ENCODE assay signal across 28 mouse cellular contexts in genomic region chr15:63400445-63400844, GRCm38 (mm10).
A peak's percentile ranks its signal among the peaks of the same experiment; 100 is the strongest.
DNase-seq lines count a peak whose midpoint lies in the region; ATAC-seq and TF ChIP-seq lines count a peak whose summit lies in the region.
"Had no signal": no experiment of that assay in that cellular context is flagged by ENCODE, and none has a peak within 500 bp of the region (broad histone marks: within the 10 kb centered on the region; RNA-seq: fewer than 3 reads in every experiment).

No protein-coding gene starts in this region.

- peaks cover 5% of the 10 kb centered on the region; the same call in 1 of the 2 replicates for H3K4me1 ChIP-seq in hindbrain, embryonic 10.5 days (replicated peaks)
- H3K4me1 ChIP-seq in hindbrain, postnatal 0 days (ENCODE audit: insufficient read depth, low read length), result no peaks in the 10 kb centered on the region
- H3K4me1 ChIP-seq: embryonic facial prominence, embryonic 12.5 days; heart, embryonic 10.5 days; heart, embryonic 15.5 days; hindbrain, embryonic 13.5 days; kidney, embryonic 15.5 days; liver, embryonic 12.5 days; midbrain, embryonic 12.5 days; neural tube, embryonic 13.5 days; stomach, embryonic 15.5 days had no signal

- WGBS in hindbrain, embryonic 10.5 days, result 59% methylated on average over 3 of the region's 3 CpGs
- WGBS in hindbrain, postnatal 0 days, result 69% methylated on average over 3 of the region's 3 CpGs

- no peaks in the 10 kb centered on the region for H3K36me3 ChIP-seq in hindbrain, embryonic 10.5 days
- no peaks in the 10 kb centered on the region for H3K36me3 ChIP-seq in hindbrain, postnatal 0 days (ENCODE audit: insufficient read depth, low read length)
- H3K36me3 ChIP-seq: embryonic facial prominence, embryonic 12.5 days; heart, embryonic 10.5 days; heart, embryonic 15.5 days; hindbrain, embryonic 13.5 days; kidney, embryonic 15.5 days; liver, embryonic 12.5 days; midbrain, embryonic 12.5 days; neural tube, embryonic 13.5 days; stomach, embryonic 15.5 days had no signal

- H3K9me3 ChIP-seq in hindbrain, embryonic 10.5 days, result no peaks in the 10 kb centered on the region
- H3K9me3 ChIP-seq in hindbrain, postnatal 0 days (ENCODE audit: low read length), result no peaks in the 10 kb centered on the region
- H3K9me3 ChIP-seq: embryonic facial prominence, embryonic 12.5 days; heart, embryonic 10.5 days; heart, embryonic 15.5 days; hindbrain, embryonic 13.5 days; kidney, embryonic 15.5 days; liver, embryonic 12.5 days; midbrain, embryonic 12.5 days; neural tube, embryonic 13.5 days; stomach, embryonic 15.5 days had no signal

- no peaks in the 10 kb centered on the region for H3K27me3 ChIP-seq in hindbrain, embryonic 10.5 days (ENCODE audit: insufficient read depth, poor library complexity, severe bottlenecking)
- no peaks in the 10 kb centered on the region for H3K27me3 ChIP-seq in hindbrain, postnatal 0 days (ENCODE audit: insufficient read depth, low read length)
- H3K27me3 ChIP-seq: embryonic facial prominence, embryonic 12.5 days; heart, embryonic 15.5 days; hindbrain, embryonic 13.5 days; kidney, embryonic 15.5 days; liver, embryonic 12.5 days; midbrain, embryonic 12.5 days; neural tube, embryonic 13.5 days; stomach, embryonic 15.5 days had no signal

- no peak for TF ChIP-seq CTCF in hindbrain, postnatal 0 days (IDR thresholded peaks at IDR 0.05; ENCODE audit: low read depth)
- no peak for TF ChIP-seq CTCF in layer of hippocampus, adult 2 months (conservative IDR thresholded peaks at IDR 0.05)

- no peak overlapping the region for H3K4me3 ChIP-seq in hindbrain, embryonic 10.5 days
- H3K4me3 ChIP-seq in hindbrain, postnatal 0 days (ENCODE audit: low read length), result no peak overlapping the region
- H3K4me3 ChIP-seq in layer of hippocampus, adult 2 months, result no peak overlapping the region
- H3K4me3 ChIP-seq: embryonic facial prominence, embryonic 12.5 days; erythroblast, embryonic 14.5 days; heart, embryonic 10.5 days; heart, embryonic 15.5 days; hindbrain, embryonic 13.5 days; kidney, embryonic 15.5 days; liver, embryonic 12.5 days; midbrain, embryonic 12.5 days; neural tube, embryonic 13.5 days; stomach, embryonic 15.5 days had no signal

- no peak overlapping the region for H3K4me2 ChIP-seq in hindbrain, postnatal 0 days (ENCODE audit: low read depth, low read length)
- H3K4me2 ChIP-seq: embryonic facial prominence, embryonic 12.5 days; heart, embryonic 15.5 days; hindbrain, embryonic 13.5 days; kidney, embryonic 15.5 days; liver, embryonic 12.5 days; midbrain, embryonic 12.5 days; neural tube, embryonic 13.5 days; stomach, embryonic 15.5 days had no signal

- ATAC-seq in hindbrain, postnatal 0 days, result no peak
- ATAC-seq: forebrain, embryonic 16.5 days; liver, embryonic 12.5 days; liver, postnatal 0 days had no signal

- DNase-seq in hindbrain, embryonic 10.5 days (ENCODE audit: low spot score), result no peak
- DNase-seq in hindbrain, postnatal 0 days (ENCODE audit: low spot score), result no peak
- peak; percentile 8 for DNase-seq in brain, adult 2 months (ENCODE audit: low read depth, low spot score)
- peak; percentile 2 for DNase-seq in mesoderm, embryonic 11.5 days (ENCODE audit: low read depth, low spot score)
- DNase-seq in adrenal gland, postnatal 25 days, result no peak
- DNase-seq in testis, postnatal 10 days (ENCODE audit: low spot score), result no peak
- DNase-seq in layer of hippocampus, adult 2 months (ENCODE audit: low spot score in 2 of 2), result no peak
- DNase-seq: adrenal gland, postnatal 10 days; cerebellum, adult 18-20 months; cerebellum, postnatal 10 days; kidney, adult 18-20 months; kidney, postnatal 25 days; left cerebral cortex, postnatal 4 days; liver, postnatal 0 days; lung, postnatal 36 days; right cerebral cortex, postnatal 14 days; thymus, postnatal 25 days had no signal

- no peak overlapping the region for H3K9ac ChIP-seq in hindbrain, postnatal 0 days (replicated peaks; ENCODE audit: low read length)
- H3K9ac ChIP-seq: embryonic facial prominence, embryonic 12.5 days; heart, embryonic 15.5 days; hindbrain, embryonic 13.5 days; kidney, embryonic 15.5 days; liver, embryonic 12.5 days; liver, postnatal 0 days; midbrain, embryonic 12.5 days; neural tube, embryonic 13.5 days; stomach, embryonic 15.5 days had no signal

- 0 out of 2 replicates have a peak overlapping the region, but pooled peaks have one; percentile 12 for H3K27ac ChIP-seq in hindbrain, embryonic 10.5 days
- H3K27ac ChIP-seq in hindbrain, postnatal 0 days, result no peak overlapping the region
- H3K27ac ChIP-seq in layer of hippocampus, adult 2 months, result no peak overlapping the region
- H3K27ac ChIP-seq: embryonic facial prominence, embryonic 12.5 days; heart, embryonic 10.5 days; heart, embryonic 15.5 days; hindbrain, embryonic 13.5 days; kidney, embryonic 15.5 days; liver, embryonic 12.5 days; midbrain, embryonic 12.5 days; neural tube, embryonic 13.5 days; stomach, embryonic 15.5 days had no signal

Comparison
In these comparisons a context has a peak if more than half of its experiments do, and no peak if none do; other contexts are left out.
1. DNase-seq: peak in brain, adult 2 months (single experiment) and mesoderm, embryonic 11.5 days (single experiment); none in hindbrain, embryonic 10.5 days (single experiment), hindbrain, postnatal 0 days (single experiment), adrenal gland, postnatal 25 days (single experiment), testis, postnatal 10 days (single experiment) and layer of hippocampus, adult 2 months (0 of 2).